Mouse (Mus musculus) lung, adult 10 weeks (tissue): ENCODE data around the gene Kctd2. TPM values are rescaled to one million over a fixed set of nuclear protein-coding genes. Genes with fewer than 3 reads are reported as not detected.

Source experiments
- polyA plus RNA-seq: library from polyadenylated mRNA; stranded (reverse); fragments of 350-450 nt; fragmentation: Illumina TruSeq; extraction: RNeasy Lipid Tissue Mini Kit (QIAGEN cat#74804); gene quantifications from one replicate; pipeline ENCODE4 v1.2.3, GENCODE M21; 2014; ENCODE audit warnings: low read depth, low replicate concordance; ENCODE audit not compliant: insufficient read depth

Kctd2 gene
- 47.3 TPM for polyA plus RNA-seq

GRCm38 (mm10) chr11:115419531-115420237, at the start of gene Kctd2, which contains the start of gene Atp5h:
Gene Kctd2 (plus strand): TSS chr11:115420128.
Gene Atp5h (minus strand): TSS chr11:115419962.

DNA sequence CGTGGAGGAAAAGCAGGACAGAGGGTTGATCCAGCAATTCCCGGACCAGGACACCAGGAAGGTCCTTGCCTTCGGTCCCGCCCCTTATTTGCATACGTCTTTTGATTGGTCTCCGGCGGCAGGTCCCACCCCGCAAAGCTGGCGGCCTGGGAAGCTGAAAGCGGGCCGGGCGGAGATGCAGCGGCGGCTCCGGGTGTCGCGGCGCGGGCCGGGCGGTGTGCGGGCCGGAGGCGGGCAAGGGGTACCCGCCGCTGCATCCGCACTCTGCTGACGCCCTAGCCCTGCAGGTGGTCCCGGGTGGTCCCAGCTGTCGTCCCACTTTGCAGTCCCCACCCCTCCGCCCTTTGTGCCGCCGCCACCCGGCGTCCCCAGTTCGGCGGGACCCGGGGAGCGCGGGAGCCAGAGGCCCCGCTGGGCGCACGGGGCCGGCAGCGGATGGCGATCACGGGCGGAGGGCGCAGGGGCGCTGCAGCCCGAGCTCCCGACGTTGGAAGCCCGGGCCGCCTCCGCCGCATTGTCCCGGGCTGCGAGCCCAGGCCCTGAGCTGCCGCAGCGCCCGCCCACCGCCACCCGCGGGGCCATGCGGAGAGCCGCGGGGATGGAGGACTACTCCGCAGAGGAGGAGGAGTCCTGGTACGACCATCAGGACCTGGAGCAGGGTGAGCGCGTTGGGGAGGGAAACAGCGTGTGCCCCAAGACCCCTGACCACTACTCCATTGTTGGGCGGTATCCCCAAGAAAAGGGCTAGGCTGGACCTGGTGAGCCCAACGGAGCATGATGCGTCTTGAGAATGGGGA, 38.0 kb upstream of the Kctd2 start, which contains the start of gene Cdr2l:
Gene Cdr2l (plus strand): TSS at position 174 of the 797 bp plus-strand sequence.

DNA sequence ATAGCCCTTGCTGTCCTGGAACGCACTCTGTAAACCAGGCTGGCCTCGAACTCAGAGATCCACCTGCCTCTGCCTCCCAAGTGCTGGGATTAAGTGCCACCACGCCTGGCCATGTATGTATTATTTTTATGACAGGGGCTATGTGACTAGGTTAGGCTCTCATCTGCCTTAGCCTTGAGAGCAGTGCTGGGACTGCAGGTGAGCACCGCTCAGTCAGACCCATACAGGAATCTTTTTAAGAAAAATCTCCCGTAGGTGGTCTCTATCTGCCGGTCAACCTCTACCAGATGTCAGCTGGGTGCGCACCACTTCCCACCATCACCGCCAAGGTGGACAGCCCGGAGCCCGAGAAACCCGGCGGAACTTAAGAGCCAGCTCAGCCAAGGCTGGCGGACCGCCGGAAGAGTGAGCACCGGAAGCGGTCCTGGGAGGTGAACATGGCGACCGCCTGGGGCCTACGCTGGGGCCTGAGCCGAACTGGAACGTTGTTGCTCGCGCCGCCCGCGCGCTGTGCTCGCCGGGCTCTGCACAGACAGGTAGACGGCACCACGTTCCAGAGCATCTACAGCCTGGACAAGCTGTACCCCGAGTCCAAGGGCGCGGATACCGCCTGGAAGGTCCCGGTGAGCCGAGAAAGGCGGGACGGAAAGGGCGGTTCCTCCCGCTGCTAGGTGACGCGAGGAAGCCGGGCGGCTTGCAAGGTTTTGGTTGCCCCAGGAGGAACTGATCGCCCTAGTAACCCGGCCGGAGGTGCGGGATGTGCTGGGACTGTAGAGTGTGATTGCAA, 16.4 kb upstream of the Kctd2 start, which contains the start of gene Mrpl58:
Gene Mrpl58 (plus strand): TSS at position 415 of the 787 bp plus-strand sequence.

DNA sequence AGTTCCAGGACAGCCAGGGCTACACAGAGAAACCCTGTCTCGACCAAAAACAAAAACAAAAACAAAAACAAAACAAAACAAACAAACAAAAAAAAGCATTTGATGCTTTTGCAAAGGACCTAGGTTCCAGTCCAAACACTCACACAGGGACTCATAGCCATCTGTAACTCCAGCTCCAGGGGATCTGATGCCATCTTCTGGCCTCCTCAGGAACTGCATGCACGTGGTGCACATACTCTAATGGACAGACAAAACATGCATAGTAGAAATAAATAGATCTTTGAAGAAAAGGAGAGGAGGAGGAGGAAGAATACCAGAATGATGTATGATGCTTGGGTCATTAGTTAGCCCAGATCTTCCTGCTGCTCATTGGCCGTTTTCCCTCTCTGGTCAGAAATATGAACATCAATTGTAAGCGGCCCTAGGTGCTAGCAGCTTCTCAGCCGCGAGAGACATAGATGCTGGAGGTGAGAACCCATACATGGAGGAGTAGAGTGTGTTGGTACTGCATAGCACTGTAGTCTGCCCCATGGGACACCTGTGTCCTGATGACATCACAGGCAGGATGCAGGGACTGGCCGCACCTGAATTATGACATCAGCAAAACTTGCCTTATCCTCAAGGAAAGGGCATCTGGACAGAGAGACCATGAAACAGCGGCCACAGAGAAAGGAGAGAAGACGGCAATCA, 20.1 kb downstream of the Kctd2 start, which contains the start of gene Trim80:
Gene Trim80 (plus strand): TSS at position 640 of the 690 bp plus-strand sequence.

DNA sequence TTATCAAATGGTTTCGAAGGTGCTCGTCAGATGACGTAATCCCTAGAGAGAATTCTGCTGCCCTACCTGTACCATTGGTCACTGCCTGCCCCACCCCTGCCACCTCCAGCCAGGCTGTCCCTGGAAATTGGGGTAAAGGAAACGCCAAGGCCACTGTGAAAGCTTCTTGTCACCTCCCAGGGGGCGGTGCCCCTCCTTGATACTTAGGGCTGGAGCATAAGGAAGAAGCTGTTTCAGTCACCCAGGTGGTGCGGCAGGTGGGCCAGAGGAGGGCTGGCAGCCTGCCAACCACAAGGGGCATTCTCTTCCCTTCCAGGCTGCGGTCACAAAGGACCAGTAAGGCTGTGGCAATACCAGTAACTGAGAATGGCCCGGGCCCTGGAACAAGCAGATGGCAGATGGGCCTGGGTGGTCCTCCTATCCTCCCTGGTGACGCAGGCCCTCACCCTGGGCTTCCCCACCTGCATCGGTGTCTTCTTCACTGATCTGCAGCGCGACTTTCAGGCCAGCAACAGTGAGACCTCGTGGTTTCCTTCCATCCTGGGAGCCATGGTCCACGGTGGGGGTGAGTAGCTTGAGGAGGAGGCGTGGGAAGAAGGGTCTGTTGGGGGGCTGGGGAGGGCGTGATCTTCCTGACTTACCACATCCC, 42.4 kb downstream of the Kctd2 start, which contains the start of gene Slc16a5:
Gene Slc16a5 (plus strand): TSS at position 232 of the 649 bp plus-strand sequence.

GRCm38 (mm10) chr11:115475025-115475757, 55.3 kb downstream of the Kctd2 start, which contains the start of gene Armc7:
Gene Armc7 (plus strand): TSS chr11:115475667.

Other genes starting within 250 kb of the Kctd2 start
- gene Tmem104, start 232.6 kb upstream of the Kctd2 start, polyA plus RNA-seq, result 4.0 TPM
- gene Nat9, start 232.3 kb upstream of the Kctd2 start, polyA plus RNA-seq, result 33.1 TPM
- gene Grin2c, start 152.9 kb upstream of the Kctd2 start, polyA plus RNA-seq, result 0.39 TPM
- 6.9 TPM for gene Fdxr, start 143.1 kb upstream of the Kctd2 start, polyA plus RNA-seq
- 0.99 TPM for gene Fads6, start 122.5 kb upstream of the Kctd2 start, polyA plus RNA-seq
- not detected for gene Otop2, start 113.0 kb upstream of the Kctd2 start, polyA plus RNA-seq
- not detected for gene Ush1g, start 98.1 kb upstream of the Kctd2 start, polyA plus RNA-seq
- gene Otop3, start 85.4 kb upstream of the Kctd2 start, polyA plus RNA-seq, result not detected
- gene Hid1, start 52.4 kb upstream of the Kctd2 start, polyA plus RNA-seq, result 11.8 TPM
- gene Cdr2l, start 38.2 kb upstream of the Kctd2 start, polyA plus RNA-seq, result 7.4 TPM
- gene Mrpl58, start 16.4 kb upstream of the Kctd2 start, polyA plus RNA-seq, result 89.2 TPM
- gene Atp5h, start 166 bp upstream of the Kctd2 start, polyA plus RNA-seq, result 582 TPM
- gene Trim80, start 20.4 kb downstream of the Kctd2 start, polyA plus RNA-seq, result not detected
- 0.43 TPM for gene Slc16a5, start 42.3 kb downstream of the Kctd2 start, polyA plus RNA-seq
- gene Armc7, start 55.5 kb downstream of the Kctd2 start, polyA plus RNA-seq, result 5.3 TPM
- gene Nt5c, start 71.7 kb downstream of the Kctd2 start, polyA plus RNA-seq, result 76.7 TPM
- gene Jpt1, start 94.3 kb downstream of the Kctd2 start, polyA plus RNA-seq, result 84.1 TPM
- gene Sumo2, start 116.1 kb downstream of the Kctd2 start, polyA plus RNA-seq, result 241 TPM
- gene Nup85, start 144.3 kb downstream of the Kctd2 start, polyA plus RNA-seq, result 43.6 TPM
- 38.3 TPM for gene Mrps7, start 183.8 kb downstream of the Kctd2 start, polyA plus RNA-seq
- gene Gga3, start 183.9 kb downstream of the Kctd2 start, polyA plus RNA-seq, result 8.4 TPM
- gene Mif4gd, start 192.8 kb downstream of the Kctd2 start, polyA plus RNA-seq, result 52.6 TPM
- 19.5 TPM for gene Slc25a19, start 208.2 kb downstream of the Kctd2 start, polyA plus RNA-seq